Mouse (Mus musculus): ENCODE measurements at regions not wholly inside any gene's neighbourhood (a gene's known extent, or its start where the extent isn't known, plus 50 kb on each side); places are given as distances from the start of the nearest gene placed in this dataset.

- no peak for DNase-seq (ENCODE audit: low read depth, low spot score)
Observed at GRCm38 (mm10) chr14:102014976-102015603, 285.3 kb downstream of the Lmo7 start.

- no peak for DNase-seq (ENCODE audit: low read depth, low spot score)
Observed at GRCm38 (mm10) chr14:102013238-102013637, 283.5 kb downstream of the Lmo7 start.

GRCm38 (mm10) chr14:101997535-101997934 lies 267.8 kb downstream of the Lmo7 start:
- DNase-seq (ENCODE audit: low read depth, low spot score): no peak

- DNase-seq (ENCODE audit: low read depth, low spot score): no peak
Observed at GRCm38 (mm10) chr14:101984401-101984800, 254.6 kb downstream of the Lmo7 start.

Measured in retina, postnatal 7 days (tissue).